Mouse (Mus musculus) kidney, postnatal 36 days (tissue): ENCODE data around the gene Rnf43.

Experiments used
- DNase-seq, 2 experiments: peaks; one replicate each; pipeline ENCODE4 v3.0.0; 2021 to 2022; ENCODE audit warnings: mixed read lengths in 2 of 2

Rnf43 gene

DNA sequence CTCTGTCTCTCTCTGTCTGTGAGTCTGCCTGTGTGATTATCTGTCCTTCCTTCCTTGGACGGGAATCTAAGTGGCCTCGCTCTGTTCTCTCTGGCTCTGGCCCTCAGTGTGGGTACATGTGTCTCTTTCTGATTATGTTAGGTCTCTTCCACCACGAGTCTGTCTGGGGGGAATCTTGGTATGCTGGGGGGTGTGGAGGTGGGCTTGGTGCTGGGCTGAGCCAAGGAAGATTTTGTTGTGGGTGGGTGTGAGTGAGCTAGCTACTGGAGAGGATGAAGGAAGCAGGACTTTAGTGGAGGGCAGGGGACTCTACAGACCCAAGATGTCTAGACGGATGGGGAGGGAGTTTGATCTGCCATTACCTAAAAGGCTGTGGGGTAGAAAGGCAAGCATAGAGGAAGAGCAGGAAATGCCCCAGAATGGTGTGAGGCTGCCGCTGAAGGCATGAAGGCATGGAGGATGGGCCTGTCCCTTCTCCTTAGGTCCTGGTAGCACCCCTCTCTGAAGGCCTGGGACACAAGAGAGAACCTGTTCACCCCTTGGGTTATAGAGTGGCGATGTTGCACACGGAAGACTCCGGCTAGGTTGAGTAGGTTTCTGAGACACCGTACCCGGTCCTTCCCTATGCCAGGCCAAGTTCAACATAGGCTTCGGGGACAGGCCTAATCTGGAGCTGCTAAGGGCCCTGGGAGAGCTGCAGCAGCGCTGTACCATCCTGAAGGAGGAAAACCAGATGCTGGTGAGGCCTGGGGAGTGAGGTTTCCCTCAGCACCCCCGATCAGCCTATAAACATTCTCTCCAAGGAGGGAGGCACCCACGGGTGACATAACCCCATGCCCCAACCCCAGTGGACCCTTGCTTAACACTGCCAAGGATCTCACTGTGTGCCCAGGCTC, 99.5 kb downstream of the Rnf43 start:
- DNase-seq: no peak

DNA sequence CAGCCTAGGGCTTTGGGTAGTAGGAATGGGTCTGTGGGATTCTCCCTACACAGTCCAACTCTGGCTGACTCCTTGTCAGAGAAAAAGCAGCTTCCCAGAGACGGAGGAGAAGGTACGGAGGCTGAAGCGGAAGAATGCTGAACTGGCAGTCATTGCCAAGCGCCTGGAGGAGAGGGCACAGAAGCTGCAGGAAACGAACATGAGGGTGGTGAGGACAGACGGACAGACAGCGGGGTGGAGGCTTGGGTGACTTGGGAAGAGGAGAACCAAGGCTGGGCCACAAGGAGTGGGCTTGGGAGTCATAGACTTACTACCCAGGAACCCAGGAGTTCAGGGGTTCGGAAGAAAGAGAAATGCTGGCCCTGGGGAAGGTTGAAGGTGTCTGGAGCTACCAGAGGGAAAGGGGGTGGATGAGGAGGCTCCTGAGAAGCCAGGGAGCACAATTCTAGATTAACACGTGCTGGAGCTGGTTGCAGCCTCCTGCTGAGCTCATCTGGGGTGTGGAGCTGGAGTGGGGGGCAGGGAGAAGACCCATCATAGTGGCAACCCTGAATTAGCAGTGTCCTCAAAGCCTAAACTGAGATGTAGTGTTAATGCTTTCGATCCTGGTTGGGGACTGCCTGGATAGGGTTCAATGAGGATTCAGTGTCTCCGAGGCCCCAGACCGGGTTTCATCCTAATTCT, 100.3 kb downstream of the Rnf43 start:
- DNase-seq: no peak

DNA sequence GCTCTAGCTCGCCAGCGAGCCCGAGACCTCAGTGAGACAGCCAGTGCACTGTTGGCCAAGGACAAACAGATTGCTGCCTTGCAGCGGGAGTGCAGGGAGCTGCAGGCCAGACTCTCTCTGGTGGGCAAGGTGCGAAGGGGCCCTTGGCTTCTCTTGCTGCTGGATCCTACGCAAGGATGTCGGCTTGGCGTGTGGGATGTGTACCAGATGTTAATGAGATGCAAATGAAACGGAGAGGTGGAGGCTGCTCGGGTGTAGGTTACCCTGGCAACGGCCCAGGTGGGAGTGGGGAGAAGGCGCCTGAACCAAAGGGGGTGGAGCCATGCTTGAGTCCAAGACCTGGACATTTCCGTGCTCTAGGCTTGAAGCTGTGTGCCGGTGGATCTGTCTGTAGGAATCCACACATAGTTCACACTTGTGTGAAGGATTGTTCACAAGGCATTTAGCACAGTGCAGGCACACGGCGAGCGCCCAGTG, 101.0 kb downstream of the Rnf43 start:
- peak; percentile 66 to 69 for DNase-seq

DNA sequence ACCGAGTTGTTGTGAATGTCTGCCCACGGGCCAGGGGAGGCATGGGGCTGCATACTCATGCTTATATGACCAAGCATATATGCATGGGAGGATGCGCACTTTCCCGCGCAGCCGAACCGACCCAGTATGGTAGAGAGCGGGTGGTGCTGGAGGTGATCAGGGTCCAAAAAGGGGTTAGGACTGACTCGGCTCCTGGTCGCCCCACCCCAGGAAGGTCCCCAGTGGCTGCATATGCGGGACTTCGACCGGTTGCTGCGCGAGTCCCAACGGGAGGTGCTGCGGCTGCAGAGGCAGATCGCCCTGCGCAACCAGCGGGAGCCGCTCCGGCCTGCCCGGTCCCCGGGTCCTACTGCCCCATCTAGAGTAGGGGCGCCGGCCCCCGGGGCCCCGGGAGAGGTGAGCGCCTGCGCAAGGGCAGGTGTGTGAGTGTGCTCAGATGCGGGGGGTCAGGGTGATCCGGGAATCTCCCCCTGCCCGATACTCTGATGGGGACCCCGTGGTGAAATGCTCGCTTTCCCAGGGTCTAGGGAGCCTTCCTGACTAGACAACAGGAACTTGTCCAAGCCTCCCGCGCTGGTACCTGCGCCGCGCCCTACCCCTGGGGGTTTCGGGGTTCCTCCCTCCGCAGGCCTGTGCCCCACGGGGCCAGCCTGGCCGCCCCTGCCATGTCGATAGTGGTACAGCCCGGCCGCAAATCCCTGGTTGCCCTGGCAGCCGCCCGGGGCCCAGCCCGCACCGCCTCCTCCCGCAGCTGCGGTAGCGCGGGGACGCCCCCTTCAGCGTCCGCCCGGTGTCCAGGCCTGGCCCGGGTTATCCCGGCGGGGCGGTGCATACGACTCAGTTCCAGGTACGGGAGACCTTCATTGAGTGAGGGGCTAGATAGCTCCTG, 101.7 kb downstream of the Rnf43 start:
- peak in 1 of 2 experiments; percentile 53 for DNase-seq

DNA sequence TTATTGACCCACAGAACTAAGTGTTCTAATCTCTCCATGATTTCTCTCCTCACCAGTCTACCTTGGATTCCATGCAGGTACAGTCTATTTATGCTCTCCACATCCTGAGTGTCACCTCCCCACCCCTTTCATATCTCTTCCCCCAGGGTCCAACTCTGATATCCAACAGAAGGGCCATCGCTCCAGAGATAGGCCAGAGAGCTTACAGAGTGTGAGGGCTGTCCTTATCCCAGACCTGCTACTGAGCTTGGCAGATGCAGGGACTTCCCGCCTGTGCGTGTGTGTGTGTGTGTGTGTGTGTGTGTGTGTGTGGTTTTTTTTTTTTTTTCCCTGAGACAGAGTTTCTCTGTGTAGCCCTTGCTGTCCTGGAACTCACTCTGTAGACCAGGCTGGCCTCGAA, 106.2 kb downstream of the Rnf43 start:
- no peak for DNase-seq

DNA sequence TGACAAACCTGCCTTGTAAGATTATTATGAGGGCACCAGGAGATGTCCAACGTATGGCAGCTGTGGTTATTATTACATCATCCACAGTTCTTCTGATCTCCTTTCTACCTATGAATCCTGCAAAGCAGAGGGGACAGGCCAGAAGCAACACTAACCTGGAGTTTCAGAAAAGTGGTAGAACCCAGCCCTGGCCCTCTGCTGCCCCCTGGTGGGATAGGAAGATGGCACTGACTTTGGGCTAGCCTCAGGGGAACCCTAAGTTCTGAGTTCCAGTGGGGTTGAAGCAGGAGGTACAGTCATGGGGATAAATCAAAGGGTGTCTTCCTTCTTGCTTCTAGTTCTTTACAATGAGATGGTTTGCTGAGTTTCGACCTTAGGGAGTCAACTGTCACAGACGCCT, 108.5 kb downstream of the Rnf43 start:
- peak; percentile 60 to 92 for DNase-seq

DNA sequence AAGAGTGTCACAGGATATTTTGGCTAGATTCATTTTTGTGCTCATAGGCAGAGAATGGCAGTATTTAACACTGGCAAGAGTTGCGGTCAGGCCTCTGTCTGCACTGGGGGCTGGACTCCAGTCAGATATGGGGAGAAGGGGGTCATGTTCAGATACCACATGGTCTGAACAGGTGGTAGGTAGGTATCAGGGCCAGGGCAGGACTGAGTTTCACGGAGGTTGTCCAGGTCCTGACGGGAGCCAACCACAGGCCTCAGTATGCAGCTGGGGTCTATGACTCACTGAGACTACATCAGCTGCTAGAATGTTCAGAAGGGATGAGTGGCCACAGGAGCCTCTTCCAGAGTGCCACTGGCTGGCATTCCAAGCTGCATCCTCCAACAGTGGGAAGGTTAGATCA, 109.8 kb downstream of the Rnf43 start:
- no peak for DNase-seq

DNA sequence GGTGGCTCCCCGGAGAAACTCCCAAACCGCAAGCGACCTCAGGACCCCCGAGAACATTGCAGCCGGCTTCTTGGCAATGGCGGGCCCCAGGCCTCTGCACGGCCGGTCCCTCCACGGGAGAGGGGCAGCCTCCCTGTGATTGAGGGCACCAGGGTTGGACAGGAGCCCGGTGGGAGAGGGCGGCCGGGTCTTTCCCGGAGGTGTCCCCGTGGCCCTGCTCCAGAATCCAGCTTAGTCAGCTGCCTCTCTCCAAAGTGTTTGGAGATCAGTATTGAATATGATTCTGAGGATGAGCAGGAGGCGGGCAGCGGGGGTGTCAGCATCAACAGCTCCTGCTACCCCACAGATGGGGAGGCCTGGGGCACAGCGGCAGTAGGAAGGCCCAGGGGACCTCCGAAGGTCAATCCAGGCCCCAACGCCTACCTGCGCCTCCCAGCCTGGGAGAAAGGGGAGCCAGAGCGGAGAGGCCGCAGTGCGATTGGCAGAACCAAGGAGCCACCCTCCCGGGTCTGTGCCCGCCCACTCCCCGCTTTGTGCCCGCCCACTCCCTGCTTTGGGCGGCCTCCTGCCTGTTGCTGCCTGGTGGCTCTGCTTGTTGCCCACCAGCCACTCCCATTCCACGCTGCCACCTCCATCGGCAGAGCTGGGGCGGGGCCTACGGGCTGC, 115.7 kb downstream of the Rnf43 start:
- DNase-seq: peak; percentile 86 to 91

DNA sequence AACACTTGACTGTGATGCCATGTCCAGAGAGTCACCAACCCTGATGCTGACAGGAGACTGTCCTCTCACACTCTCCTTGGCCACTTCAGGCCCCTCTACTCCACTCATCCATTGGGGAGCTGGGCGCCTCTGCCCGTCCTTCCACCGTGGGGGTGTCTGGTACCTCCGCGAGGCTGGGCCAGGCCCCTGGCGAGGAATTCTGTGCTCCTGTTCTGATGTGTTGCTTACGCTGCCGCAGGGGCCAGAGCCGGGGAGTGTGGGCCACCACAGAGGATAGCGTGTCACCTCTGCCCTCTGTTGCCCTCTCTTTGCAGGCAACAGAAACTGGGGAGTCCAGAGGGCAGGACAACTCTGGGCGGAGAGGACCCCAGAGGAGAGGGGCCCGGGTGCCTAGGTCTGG, 116.4 kb downstream of the Rnf43 start:
- DNase-seq: no peak

DNA sequence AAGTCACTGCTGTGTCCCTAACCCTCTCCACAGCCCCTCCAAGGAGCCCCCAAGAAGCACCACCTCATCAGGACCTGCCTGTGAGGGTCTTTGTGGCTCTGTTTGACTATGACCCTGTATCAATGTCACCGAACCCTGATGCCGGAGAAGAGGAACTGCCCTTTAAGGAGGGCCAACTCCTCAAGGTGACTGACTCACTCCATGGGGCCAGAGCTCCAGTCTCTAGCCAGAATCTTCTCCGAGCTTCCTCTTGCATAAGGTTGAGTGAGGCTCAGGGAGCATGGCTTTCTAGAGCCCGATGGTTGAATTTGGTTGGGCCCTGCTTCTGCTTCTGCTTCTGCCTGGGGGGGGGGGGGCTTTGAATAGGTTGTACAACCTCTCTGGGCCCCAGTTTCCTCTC, 116.9 kb downstream of the Rnf43 start:
- DNase-seq: no peak

DNA sequence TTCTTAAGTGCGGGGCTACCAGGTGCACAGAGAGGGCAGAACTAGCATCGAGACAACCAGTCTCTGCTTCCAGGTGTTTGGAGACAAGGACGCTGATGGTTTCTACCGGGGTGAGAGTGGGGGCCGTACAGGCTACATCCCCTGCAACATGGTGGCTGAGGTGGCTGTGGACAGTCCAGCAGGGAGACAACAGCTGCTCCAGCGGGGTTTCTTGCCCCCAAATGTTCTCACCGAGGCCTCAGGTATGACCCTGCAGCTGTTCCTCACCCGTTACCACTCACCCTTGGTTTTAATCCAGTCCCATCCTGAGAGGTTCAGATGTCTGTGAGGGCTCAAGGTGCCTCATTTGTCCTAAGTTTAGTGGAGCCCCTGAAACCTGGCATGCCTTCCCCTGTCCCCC, 117.6 kb downstream of the Rnf43 start:
- no peak for DNase-seq
